Mouse (Mus musculus) cerebellum, adult 2 months (tissue): ENCODE measurements around the gene Pbld1. TPM values are rescaled to one million over a fixed set of nuclear protein-coding genes. Genes with fewer than 3 reads are reported as not detected.

Experiments used
- DNase-seq, 2 experiments: peaks; one replicate each; pipeline ENCODE4 v3.0.0; 2021
- H3K27ac ChIP-seq: fragments of 200-500 bp; 2 replicates; pipeline ENCODE4 v1.5.1; 2012; ENCODE audit warnings: low read length, control low read depth, inconsistent platforms; ENCODE audit not compliant: insufficient read depth
- H3K27me3 ChIP-seq: fragments of 200-500 bp; 2 replicates; pipeline ENCODE4 v1.6.1; 2012; ENCODE audit warnings: inconsistent platforms, mild to moderate bottlenecking, low read length, moderate library complexity; ENCODE audit not compliant: control insufficient read depth, insufficient read depth
- H3K4me1 ChIP-seq: fragments of 200-500 bp; 2 replicates; pipeline ENCODE4 v1.6.1; 2011; ENCODE audit warnings: low read length; ENCODE audit not compliant: control insufficient read depth, insufficient read depth
- H3K4me3 ChIP-seq: fragments of 200-500 bp; replicated peaks from 2 replicates; pipeline ENCODE3; 2011; ENCODE audit warnings: mild to moderate bottlenecking, low read depth, low read length, control low read depth; ENCODE audit not compliant: insufficient read depth
- CTCF ChIP-seq: fragments of 200-500 bp; IDR thresholded peaks from 2 replicates; pipeline ENCODE4 v1.5.1; 2011; ENCODE audit warnings: low read depth, mild to moderate bottlenecking, control low read depth, low read length, moderate library complexity, borderline replicate concordance; ENCODE audit not compliant: insufficient read depth
- POLR2A ChIP-seq: fragments of 200-500 bp; IDR thresholded peaks from 2 replicates; pipeline ENCODE4 v1.6.1; 2011; ENCODE audit warnings: low read length, control low read depth, borderline replicate concordance; ENCODE audit not compliant: insufficient read depth
- WGBS: fragments of 180-500 bp; shearing (Covaris S2); methylation state at CpG from one replicate; pipeline ENCODE4 v1.1.7; 2018; 5-methylcytosine and 5-hydroxymethylcytosine counted together
- polyA plus RNA-seq: library from polyadenylated mRNA; depleted of rRNA; stranded (reverse); fragments of >200 nt; gene quantifications from 2 replicates; pipeline ENCODE4 v1.2.3, GENCODE M21; 2012

Gene Pbld1
- polyA plus RNA-seq, 1 experiment: 0.47 TPM

- WGBS: under 1% methylated on average over 68 of the region's 68 CpGs
- Histone ChIP-seq H3K4me3 (peak overlapping the region; percentile 93), H3K27me3 (no peaks in the 10 kb centered on the region), H3K4me1 (no peaks in the 10 kb centered on the region; the same call in 1 of the 2 replicates), H3K27ac (peak overlapping the region; percentile 98)
- TF ChIP-seq POLR2A (no peak), CTCF (no peak)
- DNase-seq: peak in 1 of 2 experiments; percentile 72
Observed at GRCm38 (mm10) chr10:63023121-63023748, 36.7 kb upstream of the Pbld1 start.

DNA sequence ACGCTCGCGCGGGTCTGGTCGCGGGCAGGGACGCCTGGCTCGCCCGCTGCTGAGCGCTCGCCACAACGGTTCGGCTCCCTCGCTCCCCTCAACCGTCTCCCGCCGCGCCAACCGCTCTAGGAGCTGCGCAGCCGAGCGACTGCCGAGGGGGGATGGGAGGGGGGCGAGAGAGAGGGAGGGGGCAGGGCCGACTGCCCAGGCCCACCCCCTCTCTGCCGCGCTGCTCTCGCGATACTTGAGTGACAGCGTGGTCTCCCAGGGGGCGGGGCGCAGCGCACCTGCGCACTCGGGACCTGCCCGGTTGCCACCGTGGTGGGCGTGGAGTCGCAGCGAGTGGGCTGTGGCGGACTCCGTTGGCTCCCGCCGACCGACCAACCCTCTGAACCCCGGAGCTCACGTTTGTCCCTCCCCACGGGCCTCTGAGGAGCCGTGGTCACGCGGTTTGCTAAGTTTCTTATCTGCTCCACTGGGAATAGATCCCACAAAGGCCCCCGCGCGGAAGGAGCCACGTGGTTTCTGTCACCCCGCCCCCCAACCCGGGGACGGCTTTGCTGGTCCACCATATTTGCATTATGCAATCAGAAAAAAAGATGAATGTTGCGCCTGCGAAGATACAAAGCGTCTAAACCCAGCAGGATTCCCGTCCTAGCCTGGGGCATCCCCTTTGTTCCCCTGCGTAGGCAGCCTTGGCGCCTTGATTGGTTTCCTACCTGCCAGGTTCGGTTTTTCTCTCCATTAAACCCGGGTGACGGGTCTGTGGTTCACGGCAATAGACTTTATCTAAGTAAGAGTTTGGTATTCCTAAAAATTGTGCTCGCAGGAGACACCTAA is 36.0 kb upstream of the Pbld1 start, which contains the start of the genes Hnrnph3 and Pbld2:
TSS of gene Hnrnph3 (minus strand) at position 469 of the 831 bp plus-strand sequence.
TSS of gene Pbld2 (plus strand) at position 567 of the 831 bp plus-strand sequence.
- no peaks in the 10 kb centered on the region; the same call in 1 of the 2 replicates for H3K4me1 ChIP-seq
- no peaks in the 10 kb centered on the region for H3K27me3 ChIP-seq
- peak; percentile 90 for TF ChIP-seq POLR2A
- no peak for TF ChIP-seq CTCF
- H3K27ac ChIP-seq: peak within 1 kb of the TSS; percentile 98
- 1% methylated on average over 67 of the region's 69 CpGs for WGBS
- peak within 1 kb of the TSS; percentile 93 for H3K4me3 ChIP-seq
- DNase-seq: peak; percentile 98 to 99

GRCm38 (mm10) chr10:63024580-63024910 is 35.4 kb upstream of the Pbld1 start:
- TF ChIP-seq POLR2A (no peak), CTCF (peak; percentile 62)
- no peaks in the 10 kb centered on the region; the same call in 1 of the 2 replicates for H3K4me1 ChIP-seq
- peak overlapping the region; percentile 93 for H3K4me3 ChIP-seq
- 1% methylated on average over 8 of the region's 8 CpGs for WGBS
- DNase-seq: peak in 1 of 2 experiments; percentile 82
- no peaks in the 10 kb centered on the region for H3K27me3 ChIP-seq
- peak overlapping the region; percentile 98 for H3K27ac ChIP-seq

DNA sequence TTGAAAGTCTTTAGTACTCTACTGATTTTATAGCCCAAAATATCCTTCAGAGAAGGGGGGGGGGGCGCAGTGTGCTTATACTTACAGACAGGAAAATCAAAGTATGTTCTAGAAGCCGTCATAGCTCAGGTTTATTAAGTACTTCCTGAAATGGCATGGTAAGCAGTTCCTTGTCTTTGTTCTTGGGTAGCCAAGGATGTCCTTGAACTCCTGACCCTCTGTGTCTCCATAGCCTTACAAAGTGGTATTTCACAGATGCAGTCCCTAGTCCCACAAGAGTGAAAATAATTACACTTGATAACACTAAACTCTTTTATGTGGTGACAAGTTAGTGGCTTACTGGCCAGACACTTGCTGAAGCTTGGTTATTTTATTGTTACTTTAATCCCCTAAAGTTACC is 34.9 kb upstream of the Pbld1 start:
- TF ChIP-seq CTCF: no peak
- no peak for TF ChIP-seq POLR2A
- DNase-seq: no peak
- H3K27ac ChIP-seq: no peak overlapping the region; the same call in 1 of the 2 replicates
- no peaks in the 10 kb centered on the region for H3K27me3 ChIP-seq
- H3K4me3 ChIP-seq: peak overlapping the region; percentile 93
- H3K4me1 ChIP-seq: no peaks in the 10 kb centered on the region; the same call in 1 of the 2 replicates
- 19% methylated on average over 2 of the region's 2 CpGs for WGBS

- H3K4me1 ChIP-seq: no peaks in the 10 kb centered on the region; the same call in 1 of the 2 replicates
- DNase-seq: no peak
- no peak for TF ChIP-seq CTCF
- no peak for TF ChIP-seq POLR2A
- no peak overlapping the region for H3K4me3 ChIP-seq
- H3K27me3 ChIP-seq: no peaks in the 10 kb centered on the region
- 48% methylated on average over 6 of the region's 6 CpGs for WGBS
- H3K27ac ChIP-seq: no peak overlapping the region
Observed at GRCm38 (mm10) chr10:63025491-63026011, 34.4 kb upstream of the Pbld1 start.

DNA sequence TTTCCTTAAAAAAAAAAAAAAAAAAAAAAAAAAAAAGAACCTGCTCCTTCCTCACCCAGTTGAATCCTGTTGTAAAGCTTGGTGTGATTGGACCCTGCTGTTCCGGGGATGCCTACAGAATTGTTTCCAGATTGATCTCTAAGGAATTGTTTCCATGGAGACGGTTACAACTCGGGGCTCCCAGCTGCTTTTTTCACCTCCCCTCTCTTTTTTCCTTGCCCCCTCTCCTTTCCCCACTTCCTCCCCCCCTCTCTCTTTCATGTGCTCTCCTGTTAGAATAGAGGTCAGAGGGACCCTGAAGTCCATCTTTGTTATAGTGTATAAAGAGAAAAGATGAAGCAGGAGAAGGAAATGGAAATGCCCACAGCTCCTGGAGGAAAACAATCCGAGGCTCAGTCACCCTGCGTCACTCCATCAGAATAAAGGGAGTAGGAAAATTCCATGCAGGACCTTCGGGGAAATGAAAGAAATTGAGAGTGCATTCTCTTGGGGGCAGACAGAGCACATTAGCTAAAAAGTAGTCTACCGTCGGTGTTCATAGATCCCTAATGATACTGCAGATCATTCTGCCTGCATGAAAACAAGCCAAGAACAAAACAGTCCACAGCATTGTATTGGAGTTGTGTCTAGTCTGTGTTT is 33.7 kb upstream of the Pbld1 start:
- Histone ChIP-seq H3K4me1 (no peaks in the 10 kb centered on the region; the same call in 1 of the 2 replicates), H3K27me3 (no peaks in the 10 kb centered on the region), H3K27ac (no peak overlapping the region), H3K4me3 (no peak overlapping the region)
- no peak for TF ChIP-seq POLR2A
- TF ChIP-seq CTCF: no peak
- 49% methylated on average over 8 of the region's 8 CpGs for WGBS
- DNase-seq: no peak

DNA sequence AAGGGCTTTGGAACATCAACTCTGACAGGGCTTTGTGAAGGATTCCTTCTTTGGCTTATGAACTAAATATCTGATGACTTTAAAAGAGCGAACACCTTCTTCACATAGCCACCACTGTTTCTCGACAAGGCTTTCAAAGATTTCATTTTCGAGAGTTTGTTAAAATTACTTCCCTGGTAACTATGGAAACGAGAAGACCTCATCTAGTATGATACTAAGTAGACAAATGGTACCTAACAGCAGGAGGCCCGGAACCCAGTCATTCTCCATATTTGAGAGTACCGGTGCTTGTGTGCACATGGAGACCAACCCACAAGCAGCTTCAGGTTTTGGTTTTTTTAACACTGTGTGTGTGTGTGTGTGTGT is 33.2 kb upstream of the Pbld1 start:
- no peak for DNase-seq
- TF ChIP-seq POLR2A (no peak), CTCF (no peak)
- H3K27me3 ChIP-seq: no peaks in the 10 kb centered on the region
- H3K4me3 ChIP-seq: no peak overlapping the region
- H3K27ac ChIP-seq: no peak overlapping the region
- 50% methylated on average over 6 of the region's 6 CpGs for WGBS
- H3K4me1 ChIP-seq: no peaks in the 10 kb centered on the region
